Mouse (Mus musculus) MEL (cell line): ENCODE data around the gene Gm20388. TPM values are rescaled to one million over a fixed set of nuclear protein-coding genes. Genes with fewer than 3 reads are reported as not detected.

Source experiments
- DNase-seq: peaks from one replicate; pipeline ENCODE4 v3.0.0; 2011; ENCODE audit warnings: low read depth, low spot score
- H3K27ac ChIP-seq: 2 replicates; pipeline ENCODE4 v1.5.1; 2012; ENCODE audit warnings: low read depth, mild to moderate bottlenecking, control low read depth, low read length, moderate library complexity; ENCODE audit not compliant: control insufficient read depth
- H3K27me3 ChIP-seq, 2 experiments: fragments of 150-350 bp in 1 of 2; sonication (generic) in 1 of 2; 2 replicates each; pipeline ENCODE4 v1.6.1; 2012; ENCODE audit warnings: low read length in 2 of 2, mild to moderate bottlenecking in 2 of 2, improper control_type of control experiment in 1 of 2, moderate library complexity in 1 of 2; ENCODE audit not compliant: insufficient read depth in 2 of 2, control insufficient read depth in 1 of 2
- H3K36me3 ChIP-seq, 2 experiments: 2 replicates each; pipeline ENCODE4 v1.6.1; 2012 to 2014; ENCODE audit warnings: low read length in 2 of 2, improper control_type of control experiment in 1 of 2, inconsistent platforms in 1 of 2, mild to moderate bottlenecking in 1 of 2; ENCODE audit not compliant: insufficient read depth in 2 of 2, control insufficient read depth in 1 of 2
- H3K4me1 ChIP-seq, 2 experiments: fragments of 150-350 bp in 1 of 2; sonication (generic) in 1 of 2; 2 replicates each; pipeline ENCODE4 v1.6.1; 2012; ENCODE audit warnings: low read length in 2 of 2, improper control_type of control experiment in 1 of 2, mild to moderate bottlenecking in 1 of 2; ENCODE audit not compliant: insufficient read depth in 2 of 2, control insufficient read depth in 1 of 2
- H3K4me3 ChIP-seq, 2 experiments: fragments of 150-350 bp in 1 of 2; sonication (generic) in 1 of 2; 2 replicates each; pipeline ENCODE4 v1.5.1; 2012; ENCODE audit warnings: low read depth in 2 of 2, low read length in 2 of 2, mild to moderate bottlenecking in 2 of 2, moderate library complexity in 2 of 2, control low read depth in 1 of 2, improper control_type of control experiment in 1 of 2; ENCODE audit not compliant: control insufficient read depth in 1 of 2, insufficient read depth in 1 of 2
- H3K79me2 ChIP-seq: 2 replicates; pipeline ENCODE4 v1.6.1; 2012; ENCODE audit warnings: mild to moderate bottlenecking, low read length, moderate library complexity; ENCODE audit not compliant: control insufficient read depth, poor library complexity, insufficient read depth
- H3K9ac ChIP-seq: 2 replicates; pipeline ENCODE4 v1.6.1; 2012; ENCODE audit warnings: low read depth, mild to moderate bottlenecking, control low read depth, low read length, moderate library complexity; ENCODE audit not compliant: control insufficient read depth, poor library complexity, severe bottlenecking
- H3K9me3 ChIP-seq: fragments of 150-350 bp; sonication (generic); replicated peaks from 2 replicates; pipeline ENCODE4 v1.6.1; 2012; ENCODE audit warnings: mild to moderate bottlenecking, low read length, improper control_type of control experiment, moderate library complexity; ENCODE audit not compliant: insufficient read depth
- BHLHE40 ChIP-seq: IDR thresholded peaks from 2 replicates; pipeline ENCODE4 v1.6.1; 2012; ENCODE audit warnings: low read depth, mild to moderate bottlenecking, inconsistent platforms, low read length, improper control_type of control experiment, borderline replicate concordance
- CHD1 ChIP-seq: IDR thresholded peaks from 2 replicates; pipeline ENCODE4 v1.6.1; 2012; ENCODE audit warnings: low read depth, mild to moderate bottlenecking, inconsistent platforms, low read length, improper control_type of control experiment
- CTCF ChIP-seq, 3 experiments: IDR thresholded peaks in 2 of 3; conservative IDR thresholded peaks in 1 of 3; 2 replicates each; pipeline ENCODE4 v1.5.1; 2011 to 2012; ENCODE audit warnings: low read length in 3 of 3, low read depth in 2 of 3, mild to moderate bottlenecking in 2 of 3, improper control_type of control experiment in 1 of 3, inconsistent platforms in 1 of 3, mixed read lengths in 1 of 3, moderate library complexity in 1 of 3; ENCODE audit not compliant: control insufficient read depth in 1 of 3, insufficient read depth in 1 of 3, poor library complexity in 1 of 3, severe bottlenecking in 1 of 3
- E2F4 ChIP-seq: IDR thresholded peaks from 2 replicates; pipeline ENCODE4 v1.6.1; 2011; ENCODE audit warnings: low read depth, low read length, improper control_type of control experiment, borderline replicate concordance
- EP300 ChIP-seq, 2 experiments: IDR thresholded peaks; 2 replicates each; pipeline ENCODE4 v1.6.1; 2011; ENCODE audit warnings: improper control_type of control experiment in 2 of 2, low read length in 2 of 2, low read depth in 1 of 2, mild to moderate bottlenecking in 1 of 2
- ETS1 ChIP-seq: IDR thresholded peaks from 2 replicates; pipeline ENCODE4 v1.6.1; 2012; ENCODE audit warnings: low read depth, mild to moderate bottlenecking, inconsistent platforms, low read length, improper control_type of control experiment, moderate library complexity
- GABPA ChIP-seq: IDR thresholded peaks from 2 replicates; pipeline ENCODE4 v1.6.1; 2012; ENCODE audit warnings: low read depth, mild to moderate bottlenecking, inconsistent platforms, low read length, improper control_type of control experiment, moderate library complexity
- GATA1 ChIP-seq: IDR thresholded peaks from 2 replicates; pipeline ENCODE4 v1.6.1; 2011; ENCODE audit warnings: low read depth, low read length, improper control_type of control experiment
- HCFC1 ChIP-seq: IDR thresholded peaks from 2 replicates; pipeline ENCODE4 v1.6.1; 2012; ENCODE audit warnings: low read depth, mild to moderate bottlenecking, inconsistent platforms, low read length, improper control_type of control experiment, moderate library complexity
- JUND ChIP-seq: IDR thresholded peaks from 2 replicates; pipeline ENCODE4 v1.6.1; 2011; ENCODE audit warnings: low read depth, mild to moderate bottlenecking, improper control_type of control experiment, low read length
- KAT2A ChIP-seq: conservative IDR thresholded peaks from 2 replicates; pipeline ENCODE4 v1.6.1; 2012; ENCODE audit warnings: low read depth, low read length, improper control_type of control experiment, inconsistent platforms
- MAFK ChIP-seq: IDR thresholded peaks from 2 replicates; pipeline ENCODE4 v1.6.1; 2011; ENCODE audit warnings: low read depth, mild to moderate bottlenecking, low read length, improper control_type of control experiment, borderline replicate concordance
- MAX ChIP-seq: IDR thresholded peaks from 2 replicates; pipeline ENCODE4 v1.6.1; 2011; ENCODE audit warnings: low read length, improper control_type of control experiment
- MAZ ChIP-seq: IDR thresholded peaks from 2 replicates; pipeline ENCODE4 v1.6.1; 2012; ENCODE audit warnings: low read depth, mild to moderate bottlenecking, inconsistent platforms, low read length, improper control_type of control experiment
- MEF2A ChIP-seq: IDR thresholded peaks from 2 replicates; pipeline ENCODE4 v1.6.1; 2014; ENCODE audit warnings: low read depth, mild to moderate bottlenecking, inconsistent platforms, low read length, improper control_type of control experiment; ENCODE audit not compliant: poor library complexity, insufficient replicate concordance, severe bottlenecking; ENCODE audit errors: extremely low read depth
- MXI1 ChIP-seq: IDR thresholded peaks from 2 replicates; pipeline ENCODE4 v1.6.1; 2011; ENCODE audit warnings: mild to moderate bottlenecking, low read depth, low read length, improper control_type of control experiment
- MYB ChIP-seq: IDR thresholded peaks from 2 replicates; pipeline ENCODE4 v1.6.1; 2011; ENCODE audit warnings: mild to moderate bottlenecking, low read depth, low read length, improper control_type of control experiment
- MYC ChIP-seq: IDR thresholded peaks from 2 replicates; pipeline ENCODE4 v1.6.1; 2011; ENCODE audit warnings: low read depth, mild to moderate bottlenecking, low read length, improper control_type of control experiment, moderate library complexity
- NELFE ChIP-seq: IDR thresholded peaks from 2 replicates; pipeline ENCODE4 v1.6.1; 2011; ENCODE audit warnings: low read depth, low read length, improper control_type of control experiment
- POLR2A ChIP-seq, 2 experiments: IDR thresholded peaks; 2 replicates each; pipeline ENCODE4 v1.6.1; 2011 to 2012; ENCODE audit warnings: low read length in 2 of 2, mild to moderate bottlenecking in 2 of 2, control low read depth in 1 of 2, improper control_type of control experiment in 1 of 2, low read depth in 1 of 2, moderate library complexity in 1 of 2; ENCODE audit not compliant: control insufficient read depth in 1 of 2, insufficient read depth in 1 of 2, poor library complexity in 1 of 2
- POLR2AphosphoS2 ChIP-seq: IDR thresholded peaks from 2 replicates; pipeline ENCODE4 v1.6.1; 2011; ENCODE audit warnings: low read length, improper control_type of control experiment
- POLR2AphosphoS5 ChIP-seq: IDR thresholded peaks from 2 replicates; pipeline ENCODE4 v1.6.1; 2012; ENCODE audit warnings: low read depth, borderline replicate concordance, mild to moderate bottlenecking, inconsistent platforms, low read length, moderate library complexity, mixed read lengths
- RAD21 ChIP-seq: IDR thresholded peaks from 2 replicates; pipeline ENCODE4 v1.6.1; 2011; ENCODE audit warnings: mild to moderate bottlenecking, low read depth, low read length, improper control_type of control experiment
- RCOR1 ChIP-seq: IDR thresholded peaks from 2 replicates; pipeline ENCODE4 v1.6.1; 2012; ENCODE audit warnings: low read depth, mild to moderate bottlenecking, inconsistent platforms, low read length, improper control_type of control experiment
- SIN3A ChIP-seq: IDR thresholded peaks from 2 replicates; pipeline ENCODE4 v1.6.1; 2012; ENCODE audit warnings: low read length, improper control_type of control experiment, inconsistent platforms
- SMC3 ChIP-seq: IDR thresholded peaks from 2 replicates; pipeline ENCODE4 v1.6.1; 2011; ENCODE audit warnings: low read depth, low read length, improper control_type of control experiment
- TAL1 ChIP-seq: IDR thresholded peaks from 2 replicates; pipeline ENCODE4 v1.6.1; 2012; ENCODE audit warnings: mild to moderate bottlenecking, inconsistent platforms, low read length, moderate library complexity, mixed read lengths
- TBP ChIP-seq: IDR thresholded peaks from 2 replicates; pipeline ENCODE4 v1.8.0; 2011; ENCODE audit warnings: low read depth, low read length, improper control_type of control experiment
- TCF12 ChIP-seq: IDR thresholded peaks from 2 replicates; pipeline ENCODE4 v1.6.1; 2014; ENCODE audit warnings: low read depth, mild to moderate bottlenecking, inconsistent platforms, low read length, improper control_type of control experiment, moderate library complexity
- UBTF ChIP-seq: IDR thresholded peaks from 2 replicates; pipeline ENCODE4 v1.6.1; 2012; ENCODE audit warnings: low read depth, mild to moderate bottlenecking, inconsistent platforms, low read length, improper control_type of control experiment, moderate library complexity, borderline replicate concordance; ENCODE audit not compliant: insufficient read depth
- USF1 ChIP-seq: IDR thresholded peaks from 2 replicates; pipeline ENCODE4 v1.6.1; 2014; ENCODE audit warnings: low read depth, mild to moderate bottlenecking, inconsistent platforms, low read length, improper control_type of control experiment, moderate library complexity
- USF2 ChIP-seq, 2 experiments: IDR thresholded peaks; 2 replicates each; pipeline ENCODE4 v1.6.1; 2011 to 2012; ENCODE audit warnings: improper control_type of control experiment in 2 of 2, low read length in 2 of 2, borderline replicate concordance in 1 of 2, inconsistent platforms in 1 of 2, low read depth in 1 of 2, mild to moderate bottlenecking in 1 of 2; ENCODE audit not compliant: insufficient read depth in 1 of 2
- ZC3H11A ChIP-seq: IDR thresholded peaks from 2 replicates; pipeline ENCODE4 v1.6.1; 2012; ENCODE audit warnings: low read depth, mild to moderate bottlenecking, inconsistent platforms, low read length, improper control_type of control experiment
- ZKSCAN1 ChIP-seq: IDR thresholded peaks from 2 replicates; pipeline ENCODE4 v1.6.1; 2012; ENCODE audit warnings: low read depth, mild to moderate bottlenecking, inconsistent platforms, low read length, improper control_type of control experiment, moderate library complexity
- ZMIZ1 ChIP-seq: IDR thresholded peaks from 2 replicates; pipeline ENCODE4 v1.6.1; 2012; ENCODE audit warnings: low read depth, mild to moderate bottlenecking, inconsistent platforms, low read length, improper control_type of control experiment, moderate library complexity
- polyA plus RNA-seq, 2 experiments: library from polyadenylated mRNA; stranded (reverse) in 1 of 2; unstranded in 1 of 2; fragments of >175 nt in 1 of 2; fragments of >200 nt in 1 of 2; gene quantifications; 2 replicates each; pipeline versions ENCODE4 v1.2.1 to v1.2.4; 2012; ENCODE audit warnings: low replicate concordance in 2 of 2, low read depth in 1 of 2; ENCODE audit not compliant: insufficient read length in 2 of 2, insufficient read depth in 1 of 2, missing spikeins in 1 of 2
- total RNA-seq: library from RNA; depleted of rRNA; stranded (reverse); fragments of 300-350 nt; gene quantifications from 2 replicates; pipeline ENCODE4 v1.2.3, GENCODE M21; 2012

Gm20388 gene
- total and polyA plus RNA-seq, 3 experiments: 11.1 to 17.8 TPM; not detected in 1

DNA sequence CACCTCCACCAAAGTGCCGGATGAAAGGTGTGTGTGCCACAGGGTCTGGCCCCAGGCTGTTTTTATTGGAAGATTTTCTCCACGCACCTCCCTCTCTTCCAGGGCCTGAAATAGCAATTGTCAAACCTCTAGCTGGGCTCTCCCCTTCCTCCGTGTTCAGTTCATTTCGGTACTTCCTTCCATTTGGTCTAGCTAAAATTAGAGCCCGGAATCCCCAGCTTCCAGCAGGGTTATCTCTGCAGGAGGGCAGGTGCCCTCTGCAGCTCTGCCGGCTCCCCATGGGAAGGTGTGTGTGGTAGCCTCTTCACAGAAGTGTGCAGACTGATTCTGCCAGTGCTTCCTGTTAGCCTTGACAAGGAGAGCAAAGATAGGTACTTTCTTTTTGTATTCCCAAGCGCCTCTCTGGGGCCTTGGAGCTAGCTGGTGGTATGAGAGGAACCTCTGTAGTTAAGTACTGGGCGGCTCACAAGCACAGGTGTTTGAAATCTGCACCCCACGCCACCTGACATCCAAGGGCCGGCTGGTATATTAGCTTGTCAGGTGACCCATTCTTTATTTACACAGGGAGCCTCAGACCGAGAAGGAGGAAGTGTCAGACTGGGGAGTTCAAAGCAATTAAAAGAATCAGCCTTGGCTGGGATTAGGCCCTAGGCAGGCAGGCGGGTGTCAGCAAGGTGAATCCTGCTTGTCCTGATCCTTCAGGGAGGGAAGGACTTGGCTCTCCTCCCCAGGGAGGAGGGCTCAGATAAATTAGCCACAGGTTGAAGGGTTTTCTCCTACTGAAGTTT is 579.9 kb downstream of the Gm20388 start:
- DNase-seq: peak; percentile 76
- no peaks in the 10 kb centered on the region for H3K27me3 ChIP-seq
- H3K4me3 ChIP-seq: peak overlapping the region; percentile 85 to 93
- H3K9me3 ChIP-seq: no peaks in the 10 kb centered on the region
- peaks cover 89% of the 10 kb centered on the region for H3K79me2 ChIP-seq
- peaks cover 9 to 27% of the 10 kb centered on the region in 2 experiments; a peak in 3 of 4 replicates for H3K4me1 ChIP-seq
- peak overlapping the region; percentile 99 for H3K27ac ChIP-seq
- H3K36me3 ChIP-seq: peaks cover 0 to 19% of the 10 kb centered on the region in 2 experiments; a peak in 3 of 4 replicates
- peak overlapping the region; percentile 89 for H3K9ac ChIP-seq
- TF ChIP-seq HCFC1: 0 out of 2 replicates have a peak, but pooled peaks have one; percentile 21
- no peak for TF ChIP-seq MYC
- no peak for TF ChIP-seq POLR2AphosphoS2
- TF ChIP-seq E2F4: no peak
- TF ChIP-seq POLR2A (IDR thresholded peaks at IDR 0.05; ENCODE audit: control insufficient read depth in 1 of 2, insufficient read depth in 1 of 2, low read depth in 1 of 2, low read length in 2 of 2, poor library complexity in 1 of 2): no peak
- TF ChIP-seq UBTF: 0 out of 2 replicates have a peak, but pooled peaks have one; percentile 42
- TF ChIP-seq POLR2AphosphoS5: no peak
- no peak for TF ChIP-seq ZMIZ1
- no peak for TF ChIP-seq NELFE
- TF ChIP-seq CHD1: no peak; the same call in 1 of the 2 replicates
- no peak for TF ChIP-seq EP300 (IDR thresholded peaks at IDR 0.05; ENCODE audit: low read depth in 1 of 2, low read length in 2 of 2)
- TF ChIP-seq ZKSCAN1: no peak
- no peak for TF ChIP-seq GATA1
- TF ChIP-seq MYB: no peak
- TF ChIP-seq MAFK: no peak
- TF ChIP-seq GABPA: no peak
- peak; percentile 58 for TF ChIP-seq ETS1
- TF ChIP-seq RCOR1: no peak
- no peak for TF ChIP-seq CTCF (IDR thresholded peaks at IDR 0.05 in 2 of 3, conservative IDR thresholded peaks at IDR 0.05 in 1 of 3; ENCODE audit: control insufficient read depth in 1 of 3, insufficient read depth in 1 of 3, low read depth in 2 of 3, low read length in 3 of 3, poor library complexity in 1 of 3, severe bottlenecking in 1 of 3)
- TF ChIP-seq MAX: no peak; the same call in 1 of the 2 replicates
- 0 out of 2 replicates have a peak, but pooled peaks have one; percentile 6 for TF ChIP-seq TAL1
- TF ChIP-seq KAT2A: no peak
- TF ChIP-seq SMC3: no peak
- TF ChIP-seq USF2 (IDR thresholded peaks at IDR 0.05; ENCODE audit: borderline replicate concordance in 1 of 2, insufficient read depth in 1 of 2, low read depth in 1 of 2, low read length in 2 of 2): no peak
- TF ChIP-seq TBP: no peak
- TF ChIP-seq USF1: peak; percentile 89
- TF ChIP-seq ZC3H11A: no peak
- TF ChIP-seq BHLHE40: peak; percentile 48; the same call in 1 of the 2 replicates
- TF ChIP-seq TCF12: peak; percentile 20; the same call in 1 of the 2 replicates
- TF ChIP-seq MXI1: peak; percentile 64
- peak; percentile 93 for TF ChIP-seq SIN3A
- TF ChIP-seq RAD21: no peak
- TF ChIP-seq MEF2A: no peak
- TF ChIP-seq JUND: no peak
- TF ChIP-seq MAZ: peak; percentile 26; the same call in 1 of the 2 replicates
